Mouse (Mus musculus): Measurements from ENCODE around the gene Zfp148. TPM values are rescaled to one million over a fixed set of nuclear protein-coding genes. Genes with fewer than 3 reads are reported as not detected.

Zfp148 gene
- polyA plus RNA-seq, 1 experiment, result 31.9 TPM

DNA sequence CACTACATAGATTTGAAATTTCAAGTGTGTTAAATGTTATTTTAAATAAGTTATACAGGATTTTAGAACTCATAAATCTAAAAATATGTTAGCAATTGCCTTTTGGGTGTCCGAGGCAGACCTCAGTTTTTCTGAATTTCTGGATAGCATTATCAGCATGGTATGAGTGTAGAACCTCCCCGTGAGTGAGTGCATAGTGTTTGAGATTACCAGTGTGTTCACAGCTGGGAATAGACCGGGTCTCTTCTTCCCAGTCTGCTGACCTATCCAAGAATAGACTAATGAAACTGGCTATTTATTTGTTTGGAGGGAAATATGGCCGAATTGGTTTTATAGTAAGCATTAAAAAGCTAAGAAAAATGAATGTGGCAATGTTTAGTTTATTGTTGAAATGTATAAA, 20.3 kb downstream of the Zfp148 start:
- Histone ChIP-seq H3K4me3 (ENCODE audit: insufficient read depth, low read length) (no peak overlapping the region), H3K4me1 (ENCODE audit: control insufficient read depth, insufficient read depth, low read length) (peaks cover 24% of the 10 kb centered on the region), H3K27ac (ENCODE audit: insufficient read depth, low read depth, low read length) (no peak overlapping the region)
- no peak for TF ChIP-seq POLR2A (IDR thresholded peaks at IDR 0.05; ENCODE audit: borderline replicate concordance, low read depth, low read length)
- no peak for TF ChIP-seq CTCF (IDR thresholded peaks at IDR 0.05; ENCODE audit: low read depth, low read length)

DNA sequence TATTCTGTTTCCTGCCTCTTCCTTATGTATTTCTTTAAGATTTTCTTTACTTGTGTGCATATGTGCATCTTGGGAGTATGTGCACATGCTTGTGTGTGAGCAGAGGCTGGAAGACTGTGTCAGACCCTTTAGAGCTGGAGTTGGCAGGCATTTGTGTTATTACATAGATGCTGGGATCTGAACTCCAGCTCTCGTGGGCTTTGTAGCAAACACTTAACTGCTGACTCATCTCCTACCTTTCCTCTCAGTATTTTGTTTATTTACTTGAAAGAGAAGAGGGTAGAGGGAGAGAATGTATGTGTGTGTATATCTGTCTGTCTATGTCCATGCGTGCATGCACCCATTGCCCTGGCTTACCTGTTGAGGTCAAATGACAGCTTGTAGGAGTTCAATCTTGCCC, 22.6 kb downstream of the Zfp148 start:
- TF ChIP-seq CTCF (IDR thresholded peaks at IDR 0.05; ENCODE audit: low read depth, low read length) (no peak), POLR2A (IDR thresholded peaks at IDR 0.05; ENCODE audit: borderline replicate concordance, low read depth, low read length) (no peak)
- Histone ChIP-seq H3K4me1 (ENCODE audit: control insufficient read depth, insufficient read depth, low read length) (peaks cover 21% of the 10 kb centered on the region), H3K27ac (ENCODE audit: insufficient read depth, low read depth, low read length) (no peak overlapping the region), H3K4me3 (ENCODE audit: insufficient read depth, low read length) (no peak overlapping the region)

DNA sequence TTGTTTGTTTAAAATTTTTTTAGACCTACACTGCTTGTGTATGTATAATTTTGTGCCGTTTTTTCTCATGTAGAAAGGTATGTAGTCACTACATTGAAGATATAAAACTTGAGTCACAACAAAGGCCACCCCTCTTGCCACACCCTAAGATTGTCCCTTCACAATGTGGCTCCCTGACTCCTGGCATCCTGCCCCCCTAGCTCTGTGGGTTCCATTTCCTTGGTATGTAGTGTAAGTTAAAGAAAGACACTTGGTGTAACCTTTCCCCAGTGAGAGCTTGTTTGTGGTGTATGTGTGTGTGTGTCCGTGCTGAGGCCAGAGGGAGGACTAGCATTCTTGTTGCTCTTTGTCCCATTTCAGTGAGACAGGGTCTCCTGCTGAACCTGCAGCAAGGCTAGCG, 23.4 kb downstream of the Zfp148 start:
- Histone ChIP-seq H3K4me1 (ENCODE audit: control insufficient read depth, insufficient read depth, low read length) (peaks cover 21% of the 10 kb centered on the region), H3K27ac (ENCODE audit: insufficient read depth, low read depth, low read length) (no peak overlapping the region), H3K4me3 (ENCODE audit: insufficient read depth, low read length) (no peak overlapping the region)
- TF ChIP-seq POLR2A (IDR thresholded peaks at IDR 0.05; ENCODE audit: borderline replicate concordance, low read depth, low read length) (no peak), CTCF (IDR thresholded peaks at IDR 0.05; ENCODE audit: low read depth, low read length) (no peak)

DNA sequence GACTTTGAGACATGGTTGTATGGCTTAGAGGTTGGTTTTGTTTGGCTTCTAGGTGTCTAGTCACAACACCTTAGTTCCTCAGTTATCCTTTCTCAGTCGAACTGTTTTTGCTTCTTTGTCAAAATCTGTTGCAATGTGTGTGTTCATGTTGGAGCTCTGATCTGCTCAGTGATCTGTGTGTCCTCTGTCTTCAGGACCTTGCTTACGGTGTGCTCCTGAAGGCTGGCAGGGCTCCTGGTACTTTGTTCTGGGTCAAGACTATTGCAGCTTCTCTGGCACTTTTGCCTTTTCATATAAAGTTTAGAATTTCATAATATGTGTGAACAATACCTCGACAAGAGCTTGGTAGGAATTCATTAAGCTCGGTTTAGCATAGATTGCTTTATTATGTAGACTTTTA, 24.9 kb downstream of the Zfp148 start:
- peaks cover 24% of the 10 kb centered on the region for H3K4me1 ChIP-seq (ENCODE audit: control insufficient read depth, insufficient read depth, low read length)
- TF ChIP-seq POLR2A (IDR thresholded peaks at IDR 0.05; ENCODE audit: borderline replicate concordance, low read depth, low read length) (no peak), CTCF (IDR thresholded peaks at IDR 0.05; ENCODE audit: low read depth, low read length) (no peak)
- no peak overlapping the region for H3K27ac ChIP-seq (ENCODE audit: insufficient read depth, low read depth, low read length)
- no peak overlapping the region for H3K4me3 ChIP-seq (ENCODE audit: insufficient read depth, low read length)

DNA sequence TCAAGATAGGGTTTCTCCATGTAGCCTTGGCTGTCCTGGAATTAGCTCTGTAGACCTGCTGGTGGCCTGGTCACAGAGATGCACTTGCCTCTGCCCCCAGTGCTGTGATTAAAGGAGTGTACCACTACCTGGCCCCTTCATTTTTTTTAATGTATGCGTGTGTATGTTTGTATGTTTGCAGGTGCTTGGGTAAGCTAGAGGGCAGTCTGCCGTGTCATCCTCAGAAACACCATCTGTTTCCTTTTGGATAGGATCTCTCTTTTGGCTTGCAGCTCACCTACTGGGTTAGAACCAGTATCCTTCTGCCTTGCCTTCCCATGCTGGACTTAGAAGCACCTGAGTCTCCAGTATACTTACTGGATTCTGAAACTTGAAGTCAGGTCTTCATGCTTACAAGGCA, 29.5 kb downstream of the Zfp148 start:
- H3K27ac ChIP-seq (ENCODE audit: insufficient read depth, low read depth, low read length), result no peak overlapping the region
- no peak overlapping the region for H3K4me3 ChIP-seq (ENCODE audit: insufficient read depth, low read length)
- peaks cover 37% of the 10 kb centered on the region for H3K4me1 ChIP-seq (ENCODE audit: control insufficient read depth, insufficient read depth, low read length)
- TF ChIP-seq POLR2A (IDR thresholded peaks at IDR 0.05; ENCODE audit: borderline replicate concordance, low read depth, low read length), result no peak
- TF ChIP-seq CTCF (IDR thresholded peaks at IDR 0.05; ENCODE audit: low read depth, low read length), result no peak

DNA sequence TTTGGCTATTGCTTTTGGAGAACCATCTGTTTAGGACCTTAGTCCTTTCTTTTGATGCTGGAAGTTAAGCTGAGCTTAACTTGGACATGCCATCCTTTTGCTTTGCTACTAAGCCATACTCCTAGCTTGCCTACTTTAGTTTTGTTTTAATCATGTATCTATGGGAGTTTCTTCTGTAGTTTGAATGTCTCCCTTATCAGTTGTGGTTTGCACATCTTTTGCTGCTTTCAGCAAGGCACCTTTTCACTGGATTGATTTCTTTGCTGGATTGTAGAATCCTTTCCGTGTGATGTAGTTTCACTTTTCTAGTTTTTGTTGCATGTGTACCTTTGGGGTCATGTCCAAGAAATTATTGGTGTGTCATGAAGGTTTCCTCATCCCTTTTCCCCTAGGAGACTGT, 30.0 kb downstream of the Zfp148 start:
- Histone ChIP-seq H3K4me3 (ENCODE audit: insufficient read depth, low read length) (no peak overlapping the region), H3K4me1 (ENCODE audit: control insufficient read depth, insufficient read depth, low read length) (peaks cover 38% of the 10 kb centered on the region), H3K27ac (ENCODE audit: insufficient read depth, low read depth, low read length) (no peak overlapping the region)
- TF ChIP-seq CTCF (IDR thresholded peaks at IDR 0.05; ENCODE audit: low read depth, low read length) (no peak), POLR2A (IDR thresholded peaks at IDR 0.05; ENCODE audit: borderline replicate concordance, low read depth, low read length) (no peak)

DNA sequence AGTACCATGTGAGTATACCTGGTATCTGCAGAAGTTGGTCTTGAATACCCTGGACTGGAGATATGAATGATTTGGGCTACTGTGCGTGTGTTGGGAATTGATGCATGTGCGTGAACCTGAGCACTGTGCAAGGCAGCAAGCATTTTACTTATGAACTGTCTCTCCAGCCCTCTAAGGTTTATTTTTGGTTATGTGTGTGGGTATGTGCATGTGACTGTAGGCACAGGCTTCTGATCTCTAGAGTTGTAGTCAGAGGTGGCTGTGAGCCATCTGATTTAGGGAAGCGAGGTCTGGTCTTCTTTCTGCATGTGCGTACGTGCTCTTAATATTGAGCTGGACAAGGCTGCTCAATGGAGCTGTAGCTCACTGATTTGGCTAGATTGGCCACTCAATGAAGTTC, 33.6 kb downstream of the Zfp148 start:
- peaks cover 39% of the 10 kb centered on the region for H3K4me1 ChIP-seq (ENCODE audit: control insufficient read depth, insufficient read depth, low read length)
- H3K27ac ChIP-seq (ENCODE audit: insufficient read depth, low read depth, low read length), result peak overlapping the region; percentile 48
- no peak for TF ChIP-seq CTCF (IDR thresholded peaks at IDR 0.05; ENCODE audit: low read depth, low read length)
- no peak for TF ChIP-seq POLR2A (IDR thresholded peaks at IDR 0.05; ENCODE audit: borderline replicate concordance, low read depth, low read length)
- no peak overlapping the region for H3K4me3 ChIP-seq (ENCODE audit: insufficient read depth, low read length)

DNA sequence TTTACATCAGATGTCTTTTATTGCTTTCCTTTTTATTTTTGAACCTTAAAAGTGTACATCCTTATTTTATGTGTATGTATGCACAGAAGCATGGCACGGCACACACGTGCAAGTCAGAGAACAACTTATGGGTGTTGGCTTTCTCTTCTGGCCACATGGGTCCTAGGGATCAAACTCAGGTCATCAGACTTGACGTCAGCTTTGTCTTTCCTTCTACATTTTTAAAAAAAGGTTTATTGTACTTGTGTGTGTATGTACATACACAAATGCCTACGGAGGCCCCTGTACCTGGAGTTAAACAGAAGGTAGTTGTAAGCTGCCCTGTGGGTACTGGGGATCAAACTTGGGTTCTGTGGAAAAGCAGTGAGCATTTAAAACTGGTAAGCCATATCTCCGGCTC, 35.0 kb downstream of the Zfp148 start:
- Histone ChIP-seq H3K27ac (ENCODE audit: insufficient read depth, low read depth, low read length) (no peak overlapping the region), H3K4me3 (ENCODE audit: insufficient read depth, low read length) (no peak overlapping the region), H3K4me1 (ENCODE audit: control insufficient read depth, insufficient read depth, low read length) (peaks cover 33% of the 10 kb centered on the region)
- TF ChIP-seq CTCF (IDR thresholded peaks at IDR 0.05; ENCODE audit: low read depth, low read length) (no peak), POLR2A (IDR thresholded peaks at IDR 0.05; ENCODE audit: borderline replicate concordance, low read depth, low read length) (no peak)

DNA sequence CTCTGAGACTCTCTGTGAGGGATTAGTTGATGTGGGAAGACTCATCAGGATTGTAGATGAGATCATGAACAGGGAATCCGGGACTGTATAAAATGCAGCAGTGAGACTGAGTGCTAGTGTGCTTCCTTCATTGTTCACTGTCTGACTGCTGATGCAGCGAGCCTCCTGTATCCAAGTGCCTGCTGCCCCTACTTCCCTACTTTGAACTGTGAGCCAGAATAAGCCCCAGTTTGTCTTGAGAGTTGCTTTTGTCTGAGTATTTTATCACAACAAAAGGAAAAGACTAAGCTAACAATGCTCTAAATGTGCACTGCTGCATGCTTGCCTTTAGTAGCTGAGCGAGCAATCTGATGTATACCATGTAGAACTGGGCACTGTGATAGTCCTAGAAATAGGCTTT, 47.7 kb downstream of the Zfp148 start:
- TF ChIP-seq POLR2A (IDR thresholded peaks at IDR 0.05; ENCODE audit: borderline replicate concordance, low read depth, low read length), result no peak
- TF ChIP-seq CTCF (IDR thresholded peaks at IDR 0.05; ENCODE audit: low read depth, low read length), result no peak
- Histone ChIP-seq H3K4me3 (ENCODE audit: insufficient read depth, low read length) (no peak overlapping the region), H3K27ac (ENCODE audit: insufficient read depth, low read depth, low read length) (no peak overlapping the region), H3K4me1 (ENCODE audit: control insufficient read depth, insufficient read depth, low read length) (no peaks in the 10 kb centered on the region)

DNA sequence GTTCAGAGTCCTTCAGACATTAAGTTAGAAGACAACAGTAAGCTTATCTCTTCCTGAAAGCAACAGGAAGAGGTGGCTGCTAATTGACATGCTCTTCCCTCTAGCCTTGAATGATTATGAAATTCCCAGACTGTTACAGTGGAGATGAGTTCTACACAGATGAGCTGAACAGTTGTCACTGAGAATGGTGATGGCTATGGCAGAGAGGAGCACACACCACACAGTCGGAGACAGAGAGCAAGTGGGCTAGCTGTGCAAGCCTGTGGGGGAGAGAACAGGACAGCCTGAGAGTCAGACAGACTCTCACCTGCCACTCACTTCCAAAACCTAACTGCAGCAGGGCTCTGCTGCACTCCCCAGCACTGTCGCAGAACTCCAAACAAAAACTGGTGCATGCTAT, 51.0 kb downstream of the Zfp148 start:
- Histone ChIP-seq H3K4me3 (ENCODE audit: insufficient read depth, low read length) (no peak overlapping the region), H3K4me1 (ENCODE audit: control insufficient read depth, insufficient read depth, low read length) (no peaks in the 10 kb centered on the region), H3K27ac (ENCODE audit: insufficient read depth, low read depth, low read length) (no peak overlapping the region)
- TF ChIP-seq CTCF (IDR thresholded peaks at IDR 0.05; ENCODE audit: low read depth, low read length) (no peak), POLR2A (IDR thresholded peaks at IDR 0.05; ENCODE audit: borderline replicate concordance, low read depth, low read length) (no peak)

DNA sequence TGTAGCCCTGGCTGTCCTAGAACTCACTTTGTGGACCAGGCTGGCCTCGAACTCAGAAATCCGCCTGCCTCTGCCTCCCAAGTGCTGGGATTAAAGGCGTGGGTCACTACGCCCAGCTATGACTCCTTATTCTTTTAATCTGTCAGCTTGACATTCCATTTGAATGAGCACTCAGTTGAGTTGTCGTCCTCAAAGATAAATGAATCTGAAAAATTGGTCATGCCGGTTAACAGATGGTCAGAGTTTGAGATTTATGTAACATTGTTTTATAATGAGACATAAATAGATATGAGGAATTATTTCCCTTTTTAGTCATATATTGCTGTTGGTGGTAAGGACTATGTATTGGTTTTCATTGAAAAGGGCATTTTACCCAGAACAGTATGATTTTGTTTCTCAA, 60.4 kb downstream of the Zfp148 start:
- Histone ChIP-seq H3K4me1 (ENCODE audit: control insufficient read depth, insufficient read depth, low read length) (no peaks in the 10 kb centered on the region), H3K27ac (ENCODE audit: insufficient read depth, low read depth, low read length) (no peak overlapping the region), H3K4me3 (ENCODE audit: insufficient read depth, low read length) (no peak overlapping the region)
- TF ChIP-seq CTCF (IDR thresholded peaks at IDR 0.05; ENCODE audit: low read depth, low read length), result no peak
- no peak for TF ChIP-seq POLR2A (IDR thresholded peaks at IDR 0.05; ENCODE audit: borderline replicate concordance, low read depth, low read length)

Measured in bone marrow macrophage, adult 2 months (primary cell).